Comparison of ENCODE assay signal across 9 mouse cellular contexts in genomic region chr1:190172979-190173461, GRCm38 (mm10). TPM values are rescaled to one million over a fixed set of nuclear protein-coding genes. Genes with fewer than 3 reads are reported as not detected.
DNase-seq lines count a peak whose midpoint lies in the region; ATAC-seq and TF ChIP-seq lines count a peak whose summit lies in the region.
"Had no signal": no experiment of that assay in that cellular context is flagged by ENCODE, and none has a peak within 500 bp of the region (broad histone marks: within the 10 kb centered on the region; RNA-seq: fewer than 3 reads in every experiment).

No protein-coding gene starts in this region.

- no peak for TF ChIP-seq CTCF in heart, adult 2 months (IDR thresholded peaks at IDR 0.05)
- no peak for TF ChIP-seq CTCF in midbrain, postnatal 0 days (IDR thresholded peaks at IDR 0.05)
- TF ChIP-seq CTCF in left cerebral cortex, adult 2 months (IDR thresholded peaks at IDR 0.05) = no peak

- H3K27me3 ChIP-seq in heart, adult 2 months (ENCODE audit: control insufficient read depth, insufficient read depth, low read length) = peaks cover 11% of the 10 kb centered on the region
- peaks cover 75% of the 10 kb centered on the region for H3K27me3 ChIP-seq in embryonic facial prominence, embryonic 12.5 days
- peaks cover 59% of the 10 kb centered on the region for H3K27me3 ChIP-seq in intestine, embryonic 14.5 days (replicated peaks; ENCODE audit: control insufficient read depth, insufficient read depth, low read length)
- H3K27me3 ChIP-seq in midbrain, postnatal 0 days (ENCODE audit: insufficient read depth, low read length) = peaks cover 21% of the 10 kb centered on the region

- H3K9me3 ChIP-seq in embryonic facial prominence, embryonic 12.5 days = no peaks in the 10 kb centered on the region
- H3K9me3 ChIP-seq in intestine, embryonic 14.5 days (ENCODE audit: control insufficient read depth, low read length) = no peaks in the 10 kb centered on the region
- H3K9me3 ChIP-seq in midbrain, postnatal 0 days (ENCODE audit: low read length) = no peaks in the 10 kb centered on the region

- no peak overlapping the region for H3K4me3 ChIP-seq in heart, adult 2 months
- H3K4me3 ChIP-seq in embryonic facial prominence, embryonic 12.5 days = peak overlapping the region; percentile 18; the same call in 1 of the 2 replicates
- peak overlapping the region; percentile 5; the same call in 1 of the 2 replicates for H3K4me3 ChIP-seq in intestine, embryonic 14.5 days (ENCODE audit: low read depth, low read length)
- 0 out of 2 replicates have a peak overlapping the region, but pooled peaks have one; percentile 12 for H3K4me3 ChIP-seq in midbrain, postnatal 0 days (ENCODE audit: low read depth, low read length)
- H3K4me3 ChIP-seq in left cerebral cortex, adult 2 months = no peak overlapping the region
- H3K4me3 ChIP-seq: myocyte had no signal

- no peak for ATAC-seq in embryonic facial prominence, embryonic 12.5 days (ENCODE audit: insufficient number of reproducible peaks, insufficient read depth, low FRiP score, low TSS enrichment)
- ATAC-seq in intestine, embryonic 14.5 days (replicated peaks; ENCODE audit: low FRiP score, low TSS enrichment, low read depth) = no peak
- ATAC-seq in midbrain, postnatal 0 days (ENCODE audit: low FRiP score) = no peak

- peaks cover 3% of the 10 kb centered on the region for H3K4me1 ChIP-seq in heart, adult 2 months (ENCODE audit: control insufficient read depth, insufficient read depth, low read length)
- H3K4me1 ChIP-seq in embryonic facial prominence, embryonic 12.5 days = peaks cover 33% of the 10 kb centered on the region
- peaks cover 25% of the 10 kb centered on the region for H3K4me1 ChIP-seq in intestine, embryonic 14.5 days (replicated peaks; ENCODE audit: control insufficient read depth, insufficient read depth, low read length)
- H3K4me1 ChIP-seq in midbrain, postnatal 0 days (ENCODE audit: insufficient read depth, low read length) = peaks cover 11% of the 10 kb centered on the region; the same call in 1 of the 2 replicates

- no peaks in the 10 kb centered on the region for H3K36me3 ChIP-seq in heart, adult 2 months (ENCODE audit: control insufficient read depth, insufficient read depth, low read length)
- no peaks in the 10 kb centered on the region for H3K36me3 ChIP-seq in embryonic facial prominence, embryonic 12.5 days
- no peaks in the 10 kb centered on the region for H3K36me3 ChIP-seq in intestine, embryonic 14.5 days (ENCODE audit: control insufficient read depth, insufficient read depth, low read length)
- no peaks in the 10 kb centered on the region for H3K36me3 ChIP-seq in midbrain, postnatal 0 days (ENCODE audit: insufficient read depth, low read length)

- 16% methylated on average over 23 of the region's 24 CpGs for WGBS in heart, adult 2 months
- 0% methylated on average over 24 of the region's 24 CpGs for WGBS in embryonic facial prominence, embryonic 12.5 days
- WGBS in intestine, embryonic 14.5 days = under 1% methylated on average over 24 of the region's 24 CpGs
- WGBS in midbrain, postnatal 0 days = 6% methylated on average over 24 of the region's 24 CpGs

- no peak for TF ChIP-seq EP300 in heart, adult 2 months (IDR thresholded peaks at IDR 0.05; ENCODE audit: insufficient read depth, low read depth, low read length)

- H3K79me2 ChIP-seq in heart, adult 2 months (replicated peaks; ENCODE audit: control insufficient read depth, insufficient read depth, low read length) = no peaks in the 10 kb centered on the region

- DNase-seq in heart, adult 2 months = peak; percentile 20 to 41
- no peak for DNase-seq in heart, adult 9 months (ENCODE audit: low spot score in 2 of 2)
- peak; percentile 81 for DNase-seq in intestine, embryonic 14.5 days (ENCODE audit: low spot score)
- no peak for DNase-seq in midbrain, postnatal 0 days (ENCODE audit: low spot score)
- no peak for DNase-seq in thymus, postnatal 0 days (ENCODE audit: low spot score)
- no peak for DNase-seq in thymus, postnatal 4 days
- DNase-seq in left cerebral cortex, adult 2 months (ENCODE audit: extremely low spot score in 1 of 2, low spot score in 2 of 2) = no peak

- peak overlapping the region; percentile 19; the same call in 1 of the 2 replicates for H3K4me2 ChIP-seq in embryonic facial prominence, embryonic 12.5 days (replicated peaks)
- H3K4me2 ChIP-seq in intestine, embryonic 14.5 days (ENCODE audit: low read length) = peak overlapping the region; percentile 32
- H3K4me2 ChIP-seq in midbrain, postnatal 0 days (ENCODE audit: low read depth, low read length, poor library complexity, severe bottlenecking) = peak overlapping the region; percentile 5; the same call in 1 of the 2 replicates

- H3K27ac ChIP-seq in heart, adult 2 months = no peak overlapping the region
- H3K27ac ChIP-seq in embryonic facial prominence, embryonic 12.5 days = no peak overlapping the region
- no peak overlapping the region for H3K27ac ChIP-seq in intestine, embryonic 14.5 days (ENCODE audit: low read depth)
- no peak overlapping the region for H3K27ac ChIP-seq in midbrain, postnatal 0 days (ENCODE audit: low read depth, low read length)
- no peak overlapping the region for H3K27ac ChIP-seq in left cerebral cortex, adult 2 months

- TF ChIP-seq POLR2A in heart, adult 2 months (IDR thresholded peaks at IDR 0.05; ENCODE audit: insufficient read depth, low read depth, low read length) = no peak

- H3K9ac ChIP-seq in heart, adult 2 months (ENCODE audit: low read depth, low read length) = no peak overlapping the region
- H3K9ac ChIP-seq in embryonic facial prominence, embryonic 12.5 days = no peak overlapping the region
- H3K9ac ChIP-seq in intestine, embryonic 14.5 days (ENCODE audit: low read length) = no peak overlapping the region
- H3K9ac ChIP-seq in midbrain, postnatal 0 days (replicated peaks; ENCODE audit: low read length, poor library complexity, severe bottlenecking) = no peak overlapping the region

- intact Hi-C loops in heart, adult 2 months (cut with DNase I) = loop anchor here (10.0 kb wide), 3 partner anchors 192 to 522 kb away; no protein-coding TSS in a partner anchor
- intact Hi-C loops in left cerebral cortex, adult 2 months (cut with DNase I) = no loop called here

RNA-seq across cellular contexts. Expression of gene Prox1, which starts 2.5 kb away (rescaled TPM):
- 10 to 100 TPM; 46.2 to 57.3 TPM for total RNA-seq in heart, adult 2 months (2021)
- 12.1 and 21.7 TPM in 2 replicates for polyA plus RNA-seq in heart, adult 2 months (2012; rRNA removed)
- 3.6 TPM in 2 replicates for polyA plus RNA-seq in embryonic facial prominence, embryonic 12.5 days (2016; fragmentation: Nextera tagmentation; extraction: Ambion mirVana)
- 1.8 and 3.7 TPM in 2 replicates for polyA plus RNA-seq in intestine, embryonic 14.5 days (2014; fragmentation: Nextera tagmentation; extraction: Ambion mirVana)
- total RNA-seq in midbrain, postnatal 0 days (2014; rRNA removed) = 11.1 and 16.0 TPM in 2 replicates
- polyA plus RNA-seq in midbrain, postnatal 0 days (2015; fragmentation: Nextera tagmentation; extraction: Ambion mirVana) = 6.0 and 11.9 TPM in 2 replicates
- 0.12 TPM in 2 replicates for polyA plus RNA-seq in thymus, postnatal 0 days (2015; fragmentation: Nextera tagmentation; extraction: Ambion mirVana)
- 1 to 10 TPM; 7.3 to 7.4 TPM for total RNA-seq in left cerebral cortex, adult 2 months (2021)

Comparison
In these comparisons a context has a peak if more than half of its experiments do, and no peak if none do; other contexts are left out.
1. DNase-seq: peak in heart, adult 2 months (2 of 2) and intestine, embryonic 14.5 days (single experiment); none in heart, adult 9 months (0 of 2), midbrain, postnatal 0 days (single experiment), thymus, postnatal 0 days (single experiment), thymus, postnatal 4 days (single experiment) and left cerebral cortex, adult 2 months (0 of 2).
2. H3K4me3 ChIP-seq: peak in embryonic facial prominence, embryonic 12.5 days (single experiment), intestine, embryonic 14.5 days (single experiment) and midbrain, postnatal 0 days (single experiment); none in heart, adult 2 months (single experiment) and left cerebral cortex, adult 2 months (single experiment).
3. Peak in every context shown above with its lines, with median percentiles within 50 percentile points of each other: H3K4me2 ChIP-seq.